Mouse (Mus musculus) embryo, embryonic 9.5 days (tissue): ENCODE results near the gene Rapgef2.

Experiments used
- DNase-seq: peaks from one replicate; pipeline ENCODE4 v3.0.0-alpha.2; 2017; ENCODE audit errors: extremely low spot score

Gene Rapgef2

GRCm38 (mm10) chr3:79028153-79028878 is 258.0 kb downstream of the Rapgef2 start:
- no peak for DNase-seq

GRCm38 (mm10) chr3:79025983-79026382 is 260.3 kb downstream of the Rapgef2 start:
- DNase-seq: no peak

- no peak for DNase-seq
These were observed 262.5 kb downstream of the Rapgef2 start for GRCm38 (mm10) chr3:79023735-79024328.

DNA sequence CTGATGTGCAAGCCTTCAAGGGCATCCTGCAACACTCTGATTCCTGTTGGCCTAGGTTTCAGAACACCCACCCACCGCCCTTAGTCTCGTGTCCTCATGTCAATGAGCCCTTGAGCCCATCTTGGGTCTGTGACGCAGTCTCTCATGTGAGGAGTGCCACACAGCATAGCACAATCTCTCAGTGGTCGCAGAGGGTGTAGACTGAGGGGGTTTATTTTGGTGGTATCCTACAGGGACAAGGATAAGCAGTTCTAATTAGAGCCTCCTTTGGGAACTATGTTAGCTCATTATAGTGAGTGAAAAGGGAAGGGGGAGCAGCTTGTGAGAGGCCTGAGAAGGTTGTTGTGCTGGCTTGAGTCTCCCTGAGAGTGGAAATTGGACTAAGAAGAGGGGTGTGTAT is 263.6 kb downstream of the Rapgef2 start:
- no peak for DNase-seq

GRCm38 (mm10) chr3:79017440-79017839 is 268.9 kb downstream of the Rapgef2 start:
- DNase-seq: no peak

GRCm38 (mm10) chr3:79016830-79017229 is 269.5 kb downstream of the Rapgef2 start:
- no peak for DNase-seq

DNA sequence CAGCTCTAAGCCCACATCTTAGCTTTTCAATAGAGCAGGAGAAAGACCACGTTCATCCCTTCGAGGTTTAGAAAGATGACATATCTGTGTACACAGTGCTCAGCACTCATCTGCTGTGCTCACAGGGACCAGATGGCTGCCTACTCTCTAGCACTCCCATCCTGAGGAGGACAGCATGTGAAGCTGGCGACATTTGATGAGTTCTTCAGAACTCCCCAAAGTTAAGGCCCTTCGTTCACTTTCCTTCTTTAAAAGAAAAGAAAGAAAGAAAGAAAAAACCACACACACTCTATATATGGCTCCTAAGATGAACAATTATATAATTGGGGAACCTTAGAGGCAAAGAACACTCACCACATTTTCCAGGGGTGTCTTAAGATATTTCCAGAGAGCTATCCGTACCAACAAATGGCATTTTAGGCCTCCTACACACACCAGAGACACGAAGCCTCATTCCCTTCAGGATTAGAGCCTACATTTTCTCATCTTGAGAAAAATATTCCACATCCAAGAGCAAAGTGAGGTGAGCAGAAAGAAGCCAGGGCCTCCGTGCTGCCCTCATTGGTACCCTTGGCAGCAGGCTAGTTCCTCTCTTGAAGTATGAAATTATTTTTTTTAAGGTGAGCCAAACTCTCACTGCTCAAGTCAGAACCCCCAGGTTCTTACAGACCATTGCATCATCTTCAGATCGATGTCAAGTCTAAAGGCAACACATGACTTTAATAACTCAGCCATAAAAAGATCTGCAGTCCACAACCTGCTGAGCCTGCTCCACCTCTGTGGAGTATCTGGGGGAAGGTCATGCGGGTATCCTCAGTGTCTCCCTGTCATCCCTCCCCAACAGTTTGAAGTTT is 270.5 kb downstream of the Rapgef2 start:
- DNase-seq: no peak
